Mouse (Mus musculus): ENCODE measurements around the gene Polm.

GRCm38 (mm10) chr11:5782199-5782944 is 55.4 kb downstream of the Polm start:
- TF ChIP-seq EP300 (IDR thresholded peaks at IDR 0.05; ENCODE audit: low read depth) (no peak), CTCF (IDR thresholded peaks at IDR 0.05; ENCODE audit: low read depth) (peak; percentile 60)
